Mouse (Mus musculus) frontal cortex, adult (tissue): Measurements from ENCODE around the gene Nrd1.

Experiments
- ATAC-seq: cut with Nextera tagmentation; 2 replicates; pipeline ENCODE4 v1.9.2; 2017; ENCODE audit warnings: mild to moderate bottlenecking, moderate library complexity, mixed read lengths; ENCODE audit not compliant: low TSS enrichment

Gene Nrd1

GRCm38 (mm10) chr4:109026543-109026942 is 26.1 kb downstream of the Nrd1 start:
- no peak for ATAC-seq

DNA sequence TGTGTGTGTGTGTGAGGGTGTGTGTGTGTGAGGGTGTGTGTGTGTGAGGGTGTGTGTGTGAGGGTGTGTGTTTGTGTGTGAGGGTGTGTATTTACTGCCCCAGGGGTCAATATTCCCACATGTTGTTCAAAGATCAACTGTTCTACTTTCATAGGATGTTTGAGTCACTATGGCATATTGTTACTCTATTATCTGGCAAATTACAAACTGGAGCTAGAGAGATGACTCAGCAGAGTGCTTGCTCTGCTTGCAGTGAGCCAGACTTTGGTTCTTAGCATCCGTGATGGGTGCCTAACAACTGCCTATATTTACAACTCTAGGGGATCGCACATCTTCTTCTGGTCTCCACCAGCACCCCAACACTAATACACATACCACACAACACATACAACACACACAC is 29.4 kb downstream of the Nrd1 start:
- peak; percentile 72; the same call in 1 of the 2 replicates for ATAC-seq

DNA sequence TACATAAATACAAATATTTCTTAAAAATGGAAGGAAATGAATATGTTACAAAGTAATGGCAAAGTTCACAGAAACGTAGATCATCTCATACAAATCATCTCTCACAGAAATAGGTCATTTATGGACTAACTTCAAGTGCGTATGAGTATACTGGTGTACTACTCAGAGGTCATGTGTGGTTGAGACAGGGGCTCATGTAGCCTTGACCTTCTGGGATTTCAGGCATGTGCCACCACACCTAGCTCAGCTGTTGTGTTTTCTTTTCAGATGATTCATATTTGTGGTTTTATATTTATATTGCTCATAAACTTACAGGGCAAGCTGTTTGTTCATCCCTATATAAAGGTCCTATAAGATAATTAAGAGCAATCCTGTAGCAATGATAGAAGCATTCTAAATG is 29.8 kb downstream of the Nrd1 start:
- ATAC-seq = no peak

- ATAC-seq = no peak
These were observed 35.9 kb downstream of the Nrd1 start for GRCm38 (mm10) chr4:109036327-109036726.

DNA sequence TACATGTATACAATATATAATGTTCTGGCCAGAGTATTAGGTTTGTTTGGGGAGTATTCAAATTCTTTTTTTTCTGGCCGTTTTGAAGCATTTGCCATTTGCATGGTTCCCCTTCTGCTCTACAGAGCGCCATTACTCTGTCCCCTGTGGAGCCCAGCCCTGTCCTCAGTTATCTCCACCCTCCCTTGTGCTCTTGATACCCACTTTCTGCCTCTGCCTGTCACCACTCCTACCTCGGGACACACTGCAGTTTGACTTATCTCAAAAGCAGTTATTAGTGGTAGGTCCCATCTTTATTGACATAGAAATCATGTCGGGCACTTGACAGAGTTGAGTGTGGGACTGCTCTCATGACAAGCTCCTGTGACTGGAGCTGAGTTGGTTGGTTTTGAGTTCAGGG is 42.3 kb downstream of the Nrd1 start:
- ATAC-seq = no peak

DNA sequence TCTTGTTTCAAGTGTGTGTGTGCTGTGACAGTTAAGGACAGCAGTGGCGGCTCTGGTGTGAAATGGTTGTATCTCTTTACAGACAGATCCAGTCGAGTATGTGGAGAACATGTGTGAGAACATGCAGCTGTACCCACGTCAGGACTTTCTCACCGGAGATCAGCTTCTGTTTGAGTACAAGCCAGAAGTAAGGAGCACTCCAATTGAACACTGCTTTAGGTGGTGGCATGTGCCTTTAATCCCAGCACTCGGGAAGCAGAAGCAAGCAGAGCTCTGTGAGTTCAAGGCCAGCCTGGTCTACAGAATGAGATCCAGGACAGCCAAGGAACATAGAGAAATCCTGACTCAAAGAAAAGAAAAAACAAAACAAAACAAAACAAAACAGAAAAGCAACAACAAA is 42.8 kb downstream of the Nrd1 start:
- ATAC-seq = no peak

DNA sequence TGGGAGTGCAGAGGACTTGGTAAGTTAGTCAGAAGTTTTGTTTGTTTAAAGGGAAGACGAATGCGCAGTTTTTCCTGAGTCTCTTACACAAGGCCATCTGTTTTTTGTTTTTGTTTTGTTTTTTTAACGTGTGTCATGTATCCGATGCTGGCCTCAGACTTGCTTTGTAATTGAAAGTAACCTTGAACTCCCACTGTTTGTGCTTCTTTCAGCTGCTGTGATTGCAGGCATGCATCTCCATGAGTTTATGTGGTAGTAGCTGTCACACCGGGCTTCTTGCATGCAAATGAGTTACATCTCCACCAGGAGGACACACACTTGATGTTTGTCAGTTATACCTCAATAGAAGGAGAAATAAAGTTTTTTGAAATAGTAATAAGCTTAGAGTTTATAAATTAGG is 43.3 kb downstream of the Nrd1 start:
- ATAC-seq = no peak

DNA sequence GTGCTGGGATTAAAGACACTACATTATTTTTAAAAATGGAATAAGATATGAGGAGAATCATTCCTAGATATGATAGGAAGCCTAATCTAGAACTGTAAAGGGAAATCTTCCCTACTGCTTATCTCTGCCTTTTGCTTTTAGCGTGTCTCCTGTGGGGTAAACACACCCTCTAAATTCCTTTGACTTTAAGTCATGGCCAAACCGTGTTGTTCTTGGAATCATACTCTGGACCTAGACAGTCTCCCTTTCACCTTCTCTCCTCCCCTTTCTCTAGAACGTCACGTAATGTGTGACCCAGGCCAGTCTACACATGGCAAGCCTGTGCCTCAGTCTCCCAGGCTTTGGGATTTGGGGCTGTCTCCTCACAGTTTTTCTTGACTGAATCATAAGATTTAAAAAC is 47.8 kb downstream of the Nrd1 start:
- ATAC-seq = no peak

DNA sequence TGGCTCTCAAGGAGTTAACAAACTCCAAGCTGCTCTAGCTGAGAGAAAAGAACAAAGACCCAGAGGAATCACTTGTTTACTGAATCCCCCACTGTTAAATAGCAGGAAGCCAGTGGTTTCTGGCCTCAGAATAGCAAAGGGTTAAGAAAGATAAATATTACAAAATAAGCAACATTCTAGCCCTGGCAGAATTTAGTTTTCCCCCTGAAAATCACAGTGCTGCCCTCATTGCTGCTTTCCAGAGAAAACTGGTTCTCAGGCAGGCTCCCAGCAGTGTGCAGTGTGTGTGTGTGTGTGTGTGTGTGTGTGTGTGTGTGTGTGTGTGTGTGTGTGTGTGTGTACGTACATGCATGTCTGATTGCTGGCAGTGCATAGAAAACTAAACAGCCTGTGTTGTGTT is 51.8 kb downstream of the Nrd1 start:
- no peak for ATAC-seq

DNA sequence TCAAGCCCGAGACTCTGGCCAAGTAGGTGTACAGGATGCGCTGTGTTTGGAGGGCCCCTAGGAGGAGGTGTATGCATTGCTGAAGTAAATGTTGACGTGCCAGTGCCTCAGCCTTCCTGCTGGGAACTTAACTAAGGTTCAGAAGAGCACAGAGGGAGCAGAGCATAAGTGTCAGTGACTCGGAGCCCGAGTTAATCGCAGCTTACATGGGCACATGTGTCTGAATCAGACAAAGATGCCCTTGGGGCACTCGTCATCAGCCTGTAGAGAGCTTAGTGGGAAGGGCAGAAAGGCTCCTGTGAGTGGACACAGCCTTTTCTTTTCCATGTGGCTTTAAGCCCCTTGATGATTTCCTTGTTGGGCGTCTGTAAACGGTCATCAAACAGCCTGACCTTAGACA is 53.5 kb downstream of the Nrd1 start:
- ATAC-seq = no peak

DNA sequence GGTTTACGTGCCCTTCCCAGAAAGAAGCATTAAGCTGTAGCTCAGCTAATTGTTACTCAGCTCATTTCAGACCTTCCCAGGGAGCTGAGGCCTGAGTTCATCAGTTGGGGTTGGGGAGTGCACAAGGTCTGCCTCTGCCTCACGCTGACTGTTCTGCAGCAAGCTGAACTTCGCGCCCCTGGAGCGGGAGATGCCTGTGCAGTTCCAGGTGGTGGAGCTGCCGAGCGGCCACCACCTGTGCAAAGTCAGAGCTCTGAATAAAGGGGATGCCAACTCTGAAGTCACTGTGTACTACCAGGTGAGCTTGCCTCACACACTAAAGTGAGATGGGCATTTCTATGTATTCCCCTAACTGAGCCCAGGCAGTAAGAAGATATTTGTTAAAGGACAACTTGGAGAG is 55.9 kb downstream of the Nrd1 start:
- ATAC-seq = no peak

- no peak for ATAC-seq
These were observed 57.2 kb downstream of the Nrd1 start for GRCm38 (mm10) chr4:109057640-109058039.

- no peak for ATAC-seq
These were observed 58.9 kb downstream of the Nrd1 start for GRCm38 (mm10) chr4:109059255-109059821.

DNA sequence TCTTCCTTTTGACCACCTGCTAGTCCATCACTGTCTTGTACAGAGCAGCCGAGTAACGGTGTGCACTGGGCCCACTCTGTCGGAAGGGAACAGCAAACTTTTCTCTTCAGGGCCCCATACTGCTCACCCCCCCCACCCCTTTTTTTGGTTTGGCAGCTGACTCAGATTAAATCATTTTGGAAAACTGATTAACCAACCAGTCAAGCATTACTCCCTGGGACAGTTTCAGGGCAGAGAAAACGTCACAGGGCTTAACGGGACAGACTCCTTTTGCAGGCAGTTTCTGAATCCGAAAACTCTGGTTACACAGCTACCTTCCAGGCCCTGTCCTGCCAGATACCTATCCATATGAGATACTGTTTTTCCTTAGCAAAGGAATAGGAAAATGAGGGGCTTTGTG is 64.5 kb downstream of the Nrd1 start:
- ATAC-seq = no peak

- ATAC-seq = no peak
These were observed 65.3 kb downstream of the Nrd1 start for GRCm38 (mm10) chr4:109065714-109066113.

DNA sequence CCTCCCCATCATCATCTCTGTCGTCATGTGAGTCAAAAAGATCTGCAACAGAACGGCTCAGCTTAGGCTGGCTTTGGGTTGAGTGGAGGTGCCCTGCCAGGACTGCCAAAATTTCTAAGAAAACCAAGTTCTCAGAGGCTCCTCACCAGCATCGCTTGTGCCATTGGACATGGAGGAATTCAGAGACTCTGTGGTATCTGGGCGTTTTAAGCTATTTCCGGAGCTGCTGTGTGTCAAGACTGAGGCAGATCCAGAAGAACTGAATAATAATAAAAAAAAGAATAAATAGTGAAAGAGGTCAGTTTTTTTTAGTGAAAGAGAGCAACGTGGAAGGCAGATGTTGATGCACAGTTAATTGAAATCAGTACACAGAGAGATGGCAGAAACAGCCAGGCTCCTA is 72.4 kb downstream of the Nrd1 start:
- ATAC-seq = no peak

DNA sequence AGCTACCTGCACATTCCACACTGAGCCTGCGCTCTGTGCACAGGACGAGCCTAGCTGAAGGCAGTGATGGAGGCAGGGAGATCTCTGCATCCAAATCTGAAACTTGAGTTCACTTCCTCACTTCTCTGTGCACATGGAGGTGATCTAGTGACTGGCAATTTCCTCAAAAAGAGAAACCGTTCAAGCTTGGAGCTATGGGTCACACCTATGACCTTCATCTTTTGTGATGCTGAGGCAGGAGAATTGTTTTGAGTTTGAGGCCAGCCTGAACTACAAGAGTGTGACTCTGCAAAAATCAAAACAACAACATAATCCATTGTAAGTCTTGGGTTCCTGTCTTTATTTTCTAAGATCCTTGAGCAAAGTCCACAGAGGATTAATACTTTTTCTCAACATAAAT is 72.8 kb downstream of the Nrd1 start:
- ATAC-seq = no peak

DNA sequence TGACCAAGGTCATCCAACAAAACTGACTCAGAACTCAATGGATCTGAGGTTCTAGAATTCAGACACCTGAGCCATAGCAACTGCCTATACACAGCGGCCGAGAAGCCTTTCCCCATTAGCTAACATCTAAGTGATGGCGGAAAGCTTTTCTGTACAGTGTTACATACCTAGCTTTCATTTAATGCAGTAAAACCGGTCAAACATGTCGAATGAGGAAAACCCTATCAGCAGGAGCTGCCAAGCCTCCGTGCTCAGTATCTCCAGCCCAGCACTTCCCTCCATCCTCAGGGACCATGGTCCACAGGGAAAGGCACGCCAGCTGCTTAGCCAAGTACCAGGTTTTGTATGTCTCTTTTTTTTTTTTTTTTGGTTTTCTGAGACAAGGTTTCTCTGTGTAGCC is 78.5 kb downstream of the Nrd1 start:
- ATAC-seq = no peak

DNA sequence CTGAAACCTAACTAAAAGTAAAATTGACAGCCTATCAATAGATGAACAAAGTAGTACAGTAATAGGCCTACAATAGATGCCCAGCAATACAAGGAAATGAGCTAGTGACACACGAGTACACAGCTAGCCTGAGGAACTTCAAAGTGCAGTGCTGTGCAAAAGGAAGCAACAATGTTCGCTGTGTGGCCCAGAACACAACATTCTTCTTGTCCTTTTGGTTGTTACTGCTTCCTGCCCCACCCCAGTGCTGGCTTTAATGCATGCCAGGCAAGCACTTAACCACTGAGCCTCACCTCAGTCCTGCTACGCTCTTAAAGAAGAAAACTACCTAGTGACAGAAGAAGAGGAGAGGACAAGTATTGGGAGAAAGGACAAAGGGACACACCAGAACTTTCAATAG is 79.2 kb downstream of the Nrd1 start:
- ATAC-seq = no peak

DNA sequence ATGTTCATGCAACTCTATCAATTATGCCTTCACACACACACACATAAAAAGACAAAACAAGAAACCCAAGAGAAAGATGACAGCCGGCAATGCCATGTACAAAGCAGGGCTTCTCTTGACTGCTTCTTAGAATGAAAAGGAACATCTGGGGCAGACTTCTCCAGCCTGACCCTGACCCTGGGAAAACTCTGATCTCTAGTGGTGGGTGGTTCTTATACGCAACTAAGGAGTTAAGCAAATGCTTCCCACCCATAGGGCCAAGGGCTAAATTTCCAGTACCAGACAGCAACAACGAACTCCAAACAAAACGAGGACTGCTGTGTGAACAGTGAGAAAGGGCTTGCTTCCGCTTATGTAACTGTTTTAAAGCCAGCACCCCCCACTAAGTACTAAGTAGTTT is 79.7 kb downstream of the Nrd1 start:
- ATAC-seq = no peak

DNA sequence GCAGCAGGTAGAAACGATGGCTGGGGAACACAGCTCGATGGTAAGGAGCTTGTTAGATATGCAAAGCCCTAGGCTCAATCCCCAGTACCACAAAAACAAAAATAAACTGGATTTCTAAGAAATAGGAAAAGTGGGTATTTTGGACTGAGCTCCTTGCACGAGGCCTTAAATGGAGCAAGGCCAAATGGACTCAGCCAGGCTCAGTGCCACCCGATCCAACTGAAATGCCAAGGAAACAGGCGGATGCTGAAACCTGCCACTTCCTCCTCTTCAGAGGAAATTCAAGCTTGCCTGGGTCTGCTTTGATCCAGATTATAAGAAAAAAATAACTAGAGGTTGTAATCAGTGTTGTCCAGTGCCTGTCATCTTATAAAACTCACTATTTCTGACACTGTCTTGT is 88.7 kb downstream of the Nrd1 start:
- no peak for ATAC-seq

GRCm38 (mm10) chr4:109089999-109090398 is 89.5 kb downstream of the Nrd1 start:
- no peak for ATAC-seq

DNA sequence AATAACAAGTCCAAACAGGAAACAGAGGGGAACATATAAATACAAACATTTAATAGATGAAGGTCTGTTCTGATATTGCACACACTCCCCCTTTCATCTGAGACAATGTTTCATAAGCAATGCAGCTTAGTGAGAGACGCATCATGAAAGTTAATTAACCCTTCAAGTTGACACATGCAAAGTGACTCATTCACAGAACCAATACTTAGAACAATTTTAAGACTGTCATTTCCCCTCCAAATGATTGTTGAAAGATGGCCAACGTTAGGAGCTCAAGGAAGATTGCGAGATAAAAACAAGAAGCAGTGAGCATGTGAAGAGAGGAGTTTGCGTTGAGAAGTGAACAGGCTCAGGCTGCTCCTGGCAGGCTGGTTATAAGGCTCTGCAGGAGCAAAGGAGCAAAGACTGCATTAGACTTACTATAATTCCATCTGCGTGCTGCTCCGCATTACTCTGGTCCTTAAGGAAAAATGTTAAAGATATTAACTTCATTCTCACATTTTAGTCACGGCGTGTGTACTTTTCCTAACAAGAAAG is 90.9 kb downstream of the Nrd1 start:
- ATAC-seq = no peak

DNA sequence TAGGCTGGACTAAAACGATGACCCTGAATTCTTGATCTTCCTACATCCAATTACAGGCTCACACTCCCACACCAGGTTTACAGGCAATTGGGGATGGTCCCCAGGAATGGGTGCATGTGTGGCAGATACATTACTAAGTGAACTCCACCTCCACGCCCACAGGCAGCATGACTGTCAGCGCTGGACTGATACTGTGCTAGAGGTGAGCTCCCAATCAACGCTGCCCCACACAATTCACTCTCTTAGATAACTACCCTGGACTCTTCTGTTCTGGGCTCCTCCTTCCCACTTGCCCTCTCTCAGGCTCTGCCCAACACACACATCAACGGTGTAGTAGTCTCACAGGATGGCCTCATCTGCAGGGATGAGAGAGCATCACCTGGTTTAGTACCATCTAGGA is 91.9 kb downstream of the Nrd1 start:
- no peak for ATAC-seq

DNA sequence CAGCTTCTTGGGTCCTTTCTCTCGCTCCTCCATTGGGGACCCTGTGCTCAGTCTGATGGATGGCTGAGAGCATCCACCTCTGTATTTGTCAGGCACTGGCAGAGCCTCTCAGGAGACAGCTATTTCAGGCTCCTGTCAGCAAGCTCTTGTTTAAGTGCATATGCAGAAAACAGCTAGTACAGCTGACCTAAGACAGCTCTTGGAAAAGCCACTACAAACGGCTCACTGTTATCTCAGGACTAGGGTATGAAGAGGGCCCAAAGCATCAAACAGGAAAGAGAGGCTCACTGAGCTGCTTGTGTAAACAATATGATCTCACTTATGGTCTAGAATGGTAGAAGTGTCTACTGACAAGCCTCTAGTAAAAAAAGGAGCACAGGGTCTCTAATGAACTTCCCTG is 93.8 kb downstream of the Nrd1 start:
- ATAC-seq = no peak
